Mouse (Mus musculus): ENCODE results near the gene Card11. TPM values are rescaled to one million over a fixed set of nuclear protein-coding genes. Genes with fewer than 3 reads are reported as not detected.

Card11 gene
- polyA plus RNA-seq, 1 experiment from 2014 or later: 0.06 TPM

DNA sequence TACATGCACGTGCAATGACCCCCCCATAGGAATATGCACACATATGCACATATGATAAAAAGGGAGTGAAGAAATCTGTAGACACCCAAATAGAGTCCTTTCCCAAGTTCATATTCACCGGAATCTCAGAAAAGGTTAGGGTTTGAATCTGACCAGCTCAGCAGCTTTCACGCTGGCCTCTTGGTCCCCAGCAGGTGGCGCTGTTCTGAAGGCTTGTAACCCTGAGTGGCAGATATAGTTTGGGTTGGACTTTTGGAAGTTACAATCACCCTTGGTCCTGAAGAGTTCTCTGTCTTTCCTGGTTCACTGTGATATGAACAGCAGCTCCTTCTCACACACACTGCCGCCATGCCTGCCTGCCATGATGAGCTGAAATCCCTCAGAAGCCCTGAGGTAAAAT, 24.1 kb upstream of the Card11 start:
- no peak overlapping the region for H3K4me2 ChIP-seq (replicated peaks)
- no peak overlapping the region for H3K27ac ChIP-seq (replicated peaks)
- ATAC-seq (replicated peaks): no peak
- H3K27me3 ChIP-seq: no peaks in the 10 kb centered on the region
- no peak overlapping the region for H3K4me3 ChIP-seq
- WGBS: 62% methylated on average over 5 of the region's 5 CpGs
- H3K36me3 ChIP-seq: no peaks in the 10 kb centered on the region
- 0 out of 2 replicates have a peak, but pooled peaks cover 6% of the 10 kb centered on the region for H3K9me3 ChIP-seq
- no peaks in the 10 kb centered on the region for H3K4me1 ChIP-seq
- H3K9ac ChIP-seq (replicated peaks): no peak overlapping the region

- Histone ChIP-seq H3K36me3 (no peaks in the 10 kb centered on the region), H3K27me3 (no peaks in the 10 kb centered on the region), H3K4me3 (no peak overlapping the region), H3K9me3 (0 out of 2 replicates have a peak, but pooled peaks cover 6% of the 10 kb centered on the region), H3K9ac (replicated peaks) (no peak overlapping the region), H3K27ac (replicated peaks) (no peak overlapping the region), H3K4me2 (replicated peaks) (no peak overlapping the region), H3K4me1 (0 out of 2 replicates have a peak, but pooled peaks cover 2% of the 10 kb centered on the region)
- ATAC-seq (replicated peaks): no peak
- WGBS: 92% methylated on average over 2 of the region's 2 CpGs
Observed at GRCm38 (mm10) chr5:141017927-141018700, 17.7 kb upstream of the Card11 start.

- Histone ChIP-seq H3K4me1 (0 out of 2 replicates have a peak, but pooled peaks cover 4% of the 10 kb centered on the region), H3K27me3 (no peaks in the 10 kb centered on the region), H3K27ac (replicated peaks) (no peak overlapping the region), H3K4me2 (replicated peaks) (no peak overlapping the region), H3K9ac (replicated peaks) (no peak overlapping the region), H3K9me3 (no peaks in the 10 kb centered on the region), H3K36me3 (no peaks in the 10 kb centered on the region), H3K4me3 (no peak overlapping the region)
- 39% methylated on average over 1 of the region's 1 CpGs for WGBS
- no peak for ATAC-seq (replicated peaks)
Observed at GRCm38 (mm10) chr5:141016082-141016481, 15.7 kb upstream of the Card11 start.

- Histone ChIP-seq H3K9me3 (no peaks in the 10 kb centered on the region), H3K4me3 (no peak overlapping the region), H3K27ac (replicated peaks) (no peak overlapping the region), H3K4me1 (0 out of 2 replicates have a peak, but pooled peaks cover 4% of the 10 kb centered on the region), H3K4me2 (replicated peaks) (no peak overlapping the region), H3K9ac (replicated peaks) (no peak overlapping the region), H3K27me3 (no peaks in the 10 kb centered on the region), H3K36me3 (no peaks in the 10 kb centered on the region)
- ATAC-seq (replicated peaks): no peak
- WGBS: 95% methylated on average over 6 of the region's 6 CpGs
Observed at GRCm38 (mm10) chr5:141014216-141014615, 13.8 kb upstream of the Card11 start.

DNA sequence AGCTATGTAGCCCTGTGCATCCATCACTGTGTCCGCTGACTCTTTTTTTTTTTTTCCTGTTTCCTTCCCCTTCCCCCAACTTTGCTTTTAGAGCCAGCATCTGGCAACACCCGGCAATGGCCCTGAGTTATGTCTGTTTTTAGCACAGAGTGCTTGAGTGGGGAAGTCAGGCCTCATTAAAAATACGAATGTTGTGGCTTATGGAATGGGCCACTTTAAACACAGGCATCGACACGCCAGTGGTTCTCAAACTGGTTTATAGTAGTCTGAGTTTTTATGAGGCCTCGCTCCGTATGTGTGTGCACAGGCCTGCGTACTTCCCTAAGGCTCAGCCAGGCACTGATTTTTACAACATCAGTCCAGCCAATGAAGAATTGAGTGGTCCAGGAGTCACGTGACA, 13.1 kb upstream of the Card11 start:
- 0 out of 2 replicates have a peak, but pooled peaks cover 4% of the 10 kb centered on the region for H3K4me1 ChIP-seq
- no peak overlapping the region for H3K4me3 ChIP-seq
- H3K9me3 ChIP-seq: no peaks in the 10 kb centered on the region
- no peaks in the 10 kb centered on the region for H3K27me3 ChIP-seq
- no peak overlapping the region for H3K9ac ChIP-seq (replicated peaks)
- WGBS: 80% methylated on average over 9 of the region's 9 CpGs
- H3K36me3 ChIP-seq: no peaks in the 10 kb centered on the region
- ATAC-seq (replicated peaks): no peak
- no peak overlapping the region for H3K4me2 ChIP-seq (replicated peaks)
- H3K27ac ChIP-seq (replicated peaks): no peak overlapping the region

GRCm38 (mm10) chr5:141005491-141005890, 5.1 kb upstream of the Card11 start:
- no peaks in the 10 kb centered on the region for H3K4me1 ChIP-seq
- ATAC-seq (replicated peaks): no peak
- no peak overlapping the region for H3K27ac ChIP-seq (replicated peaks)
- H3K9me3 ChIP-seq: no peaks in the 10 kb centered on the region
- no peak overlapping the region for H3K4me2 ChIP-seq (replicated peaks)
- H3K27me3 ChIP-seq: no peaks in the 10 kb centered on the region
- no peak overlapping the region for H3K4me3 ChIP-seq
- 73% methylated on average over 5 of the region's 5 CpGs for WGBS
- no peak overlapping the region for H3K9ac ChIP-seq (replicated peaks)
- H3K36me3 ChIP-seq: no peaks in the 10 kb centered on the region

- Histone ChIP-seq H3K9ac (replicated peaks) (no peak overlapping the region), H3K4me2 (replicated peaks) (no peak overlapping the region), H3K9me3 (no peaks in the 10 kb centered on the region), H3K36me3 (no peaks in the 10 kb centered on the region), H3K4me3 (no peak overlapping the region), H3K27me3 (no peaks in the 10 kb centered on the region), H3K27ac (replicated peaks) (no peak overlapping the region), H3K4me1 (no peaks in the 10 kb centered on the region)
- WGBS: 91% methylated on average over 3 of the region's 3 CpGs
- ATAC-seq (replicated peaks): no peak
Observed at GRCm38 (mm10) chr5:141004078-141004763, 3.8 kb upstream of the Card11 start.

DNA sequence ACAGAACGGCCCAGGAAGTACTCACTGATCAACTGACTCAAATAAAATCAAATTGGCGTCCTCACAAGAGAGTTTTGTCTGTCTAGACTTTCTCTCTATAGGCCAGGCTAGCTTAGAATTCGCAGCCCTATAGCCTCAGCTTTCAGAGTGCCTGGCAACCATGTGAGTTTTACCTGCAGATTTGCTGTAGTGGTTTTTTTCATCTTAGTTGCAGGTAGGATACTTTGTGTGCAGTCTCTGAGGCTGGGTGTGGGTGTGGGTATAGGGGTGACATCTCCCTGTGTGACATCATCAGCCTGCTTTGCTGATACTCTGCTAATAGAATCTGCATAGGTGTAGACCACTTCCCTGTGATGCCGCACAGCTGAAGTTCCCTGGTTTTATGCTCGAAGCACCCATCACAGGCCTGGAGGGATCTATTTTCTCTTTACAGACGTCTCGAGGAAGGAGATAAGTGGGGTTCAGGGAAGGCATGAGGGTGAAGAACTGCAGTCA, 1.2 kb downstream of the Card11 start:
- Histone ChIP-seq H3K4me1 (no peaks in the 10 kb centered on the region), H3K36me3 (no peaks in the 10 kb centered on the region), H3K4me2 (replicated peaks) (no peak overlapping the region), H3K9me3 (no peaks in the 10 kb centered on the region), H3K27ac (replicated peaks) (no peak overlapping the region), H3K9ac (replicated peaks) (no peak overlapping the region), H3K4me3 (no peak overlapping the region), H3K27me3 (no peaks in the 10 kb centered on the region)
- no peak for ATAC-seq (replicated peaks)
- WGBS: 84% methylated on average over 7 of the region's 7 CpGs

DNA sequence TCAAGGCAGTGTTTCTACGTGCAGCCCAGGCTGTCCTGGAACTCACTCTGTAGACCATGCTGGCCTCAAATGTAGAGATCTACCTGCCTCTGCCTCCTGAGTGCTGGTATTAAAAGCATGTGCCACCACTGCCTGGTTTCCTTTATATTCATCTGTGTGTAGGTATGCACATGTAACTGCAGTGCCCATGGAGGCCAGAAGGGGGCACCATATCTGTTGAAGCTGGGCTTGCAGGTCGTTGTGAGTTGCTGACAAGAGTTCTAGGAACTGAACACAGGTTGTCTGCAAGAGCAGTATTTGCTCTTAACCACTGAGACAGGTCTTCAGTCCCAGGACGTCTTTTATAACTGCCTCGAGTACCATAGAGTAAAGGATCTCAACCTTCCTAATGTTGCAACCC, 2.6 kb downstream of the Card11 start:
- no peaks in the 10 kb centered on the region for H3K9me3 ChIP-seq
- no peaks in the 10 kb centered on the region for H3K27me3 ChIP-seq
- H3K4me1 ChIP-seq: no peaks in the 10 kb centered on the region
- 85% methylated on average over 4 of the region's 4 CpGs for WGBS
- no peak for ATAC-seq (replicated peaks)
- H3K4me2 ChIP-seq (replicated peaks): no peak overlapping the region
- H3K9ac ChIP-seq (replicated peaks): no peak overlapping the region
- H3K4me3 ChIP-seq: no peak overlapping the region
- no peaks in the 10 kb centered on the region for H3K36me3 ChIP-seq
- H3K27ac ChIP-seq (replicated peaks): no peak overlapping the region

DNA sequence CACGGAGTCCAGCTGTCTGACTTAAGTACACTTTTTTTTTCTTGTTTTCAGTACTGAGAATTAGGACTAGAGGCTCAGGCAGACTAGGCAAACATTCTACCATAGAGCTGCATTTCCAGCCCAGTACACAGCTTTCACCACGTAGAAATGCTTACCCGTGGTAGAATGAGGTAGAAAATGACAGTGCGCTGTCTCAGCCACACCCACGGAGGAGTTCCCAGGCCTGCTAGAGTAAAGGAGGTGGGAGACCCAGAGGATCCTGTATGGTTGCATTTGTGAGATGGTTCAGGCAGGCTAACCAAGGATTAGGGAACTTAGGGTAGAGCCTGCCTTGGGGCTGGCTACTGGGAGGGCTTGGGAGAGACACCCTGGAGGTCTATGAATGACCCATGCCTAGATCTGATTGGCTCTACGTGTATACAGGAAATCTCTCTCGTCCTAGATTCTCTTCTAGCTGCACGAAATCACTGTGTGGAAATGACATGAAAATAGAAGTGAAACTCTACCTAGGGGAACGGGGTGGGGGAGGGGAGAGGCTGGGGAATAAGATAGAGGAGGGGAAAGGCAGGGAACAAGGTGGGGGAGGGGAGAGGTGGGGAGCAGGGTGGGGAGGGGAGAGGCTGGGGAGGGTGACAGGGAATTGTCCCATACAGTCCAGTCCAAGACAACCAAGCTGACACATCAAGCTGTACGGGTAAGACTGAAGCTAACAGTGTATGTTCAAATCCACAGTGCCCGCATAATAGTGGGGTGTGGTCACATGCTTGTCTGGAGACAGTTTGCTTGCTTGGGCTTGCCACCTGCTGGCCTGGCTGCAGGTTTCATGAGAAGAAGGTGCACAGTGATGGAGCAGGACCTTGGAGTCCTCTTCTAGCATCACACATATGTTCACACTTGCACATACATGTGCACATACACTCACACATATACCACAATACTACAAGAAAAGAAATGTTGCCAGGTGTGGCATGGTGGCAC, 8.0 kb downstream of the Card11 start:
- 77% methylated on average over 11 of the region's 11 CpGs for WGBS
- Histone ChIP-seq H3K27me3 (no peaks in the 10 kb centered on the region), H3K9me3 (no peaks in the 10 kb centered on the region), H3K4me1 (no peaks in the 10 kb centered on the region), H3K27ac (replicated peaks) (no peak overlapping the region), H3K9ac (replicated peaks) (no peak overlapping the region), H3K36me3 (no peaks in the 10 kb centered on the region), H3K4me3 (no peak overlapping the region), H3K4me2 (replicated peaks) (no peak overlapping the region)
- ATAC-seq (replicated peaks): no peak

DNA sequence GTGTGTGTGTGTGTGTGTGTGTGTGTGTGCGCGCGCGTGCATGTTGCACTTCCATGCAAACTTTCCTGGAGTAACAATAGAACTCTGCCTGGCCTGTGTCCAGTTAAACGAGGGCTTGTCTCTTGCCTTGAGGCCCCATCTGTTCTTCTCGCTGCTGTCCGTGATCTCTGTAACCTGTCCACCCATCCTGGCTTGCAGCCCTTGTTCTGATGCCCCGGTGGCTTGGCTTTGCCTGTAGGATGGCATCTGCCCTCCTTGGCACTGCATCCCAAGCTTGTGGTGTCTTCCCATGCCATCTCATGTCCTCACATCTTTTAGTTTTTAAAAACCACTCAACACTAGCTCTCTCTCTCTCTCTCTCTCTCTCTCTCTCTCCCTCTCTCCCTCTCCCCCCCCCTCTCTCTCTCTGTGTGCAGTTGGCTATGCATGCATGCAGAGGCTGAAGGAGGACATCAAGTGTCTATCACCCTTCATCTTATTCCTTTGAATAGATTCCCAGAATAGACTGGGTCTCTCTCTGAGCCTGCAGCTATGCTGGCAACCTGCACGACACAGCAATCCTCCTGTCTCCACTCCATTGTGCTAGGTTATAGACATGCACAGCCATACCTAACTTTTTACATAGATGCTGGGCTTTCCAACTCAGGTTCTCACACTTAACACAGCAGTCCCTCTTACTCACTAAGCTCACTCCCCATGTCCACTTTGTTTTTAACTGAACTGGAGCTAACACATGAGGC, 14.9 kb downstream of the Card11 start:
- ATAC-seq (replicated peaks): no peak
- no peak overlapping the region for H3K27ac ChIP-seq (replicated peaks)
- H3K4me2 ChIP-seq (replicated peaks): no peak overlapping the region
- H3K4me3 ChIP-seq: no peak overlapping the region
- 85% methylated on average over 9 of the region's 9 CpGs for WGBS
- H3K36me3 ChIP-seq: no peaks in the 10 kb centered on the region
- no peaks in the 10 kb centered on the region for H3K9me3 ChIP-seq
- no peaks in the 10 kb centered on the region for H3K4me1 ChIP-seq
- H3K9ac ChIP-seq (replicated peaks): no peak overlapping the region
- H3K27me3 ChIP-seq: no peaks in the 10 kb centered on the region
